Mouse (Mus musculus): ENCODE measurements around the gene Gm14180. TPM values are rescaled to one million over a fixed set of nuclear protein-coding genes. Genes with fewer than 3 reads are reported as not detected.
"Not testable (repeated sequence)": the region's sequence is repeated elsewhere in the genome, so short reads cannot be mapped to it uniquely, and the experiment has no call there.

Gene Gm14180
- not detected for total RNA-seq (2021)
- long read RNA-seq, experiment 1, result 0 reads
- long read RNA-seq, experiment 2, result 0 reads

GRCm38 (mm10) chr11:99734190-99734589, at the start of gene Gm14180:
Gene Gm14180 (minus strand): TSS chr11:99734290.
- DNase-seq, result no peak
- Histone ChIP-seq H3K27ac (no peak within 1 kb of the TSS), H3K4me3 (no peak within 1 kb of the TSS)
- intact Hi-C loops (cut with DNase I), result no loop called here
- no peak for TF ChIP-seq CTCF (IDR thresholded peaks at IDR 0.05)

- no peak for DNase-seq
- Histone ChIP-seq H3K27ac (no peak within 1 kb of the TSS), H3K4me3 (no peak within 1 kb of the TSS)
- intact Hi-C loops (cut with DNase I), result no loop called here
- no peak for TF ChIP-seq CTCF (IDR thresholded peaks at IDR 0.05)
These were observed 46.5 kb upstream of the Gm14180 start, which contains the start of gene Krtap4-8 for GRCm38 (mm10) chr11:99780604-99781003. Gene Krtap4-8 (minus strand): TSS chr11:99780704.

GRCm38 (mm10) chr11:99778401-99778800, 44.3 kb upstream of the Gm14180 start:
- Histone ChIP-seq H3K27ac (no peak overlapping the region), H3K4me3 (no peak overlapping the region)
- intact Hi-C loops (cut with DNase I), result no loop called here
- no peak for TF ChIP-seq CTCF (IDR thresholded peaks at IDR 0.05)
- no peak for DNase-seq

GRCm38 (mm10) chr11:99772813-99773212, 38.7 kb upstream of the Gm14180 start, which contains the start of gene Gm11595:
Gene Gm11595 (minus strand): TSS chr11:99772913.
- H3K4me3 ChIP-seq; H3K27ac ChIP-seq; DNase-seq; intact Hi-C loops (cut with DNase I): not testable (repeated sequence)

GRCm38 (mm10) chr11:99768410-99768809, 34.3 kb upstream of the Gm14180 start:
- Histone ChIP-seq H3K4me3 (no peak overlapping the region), H3K27ac (no peak overlapping the region)
- DNase-seq, result no peak
- intact Hi-C loops (cut with DNase I), result no loop called here
- TF ChIP-seq CTCF (IDR thresholded peaks at IDR 0.05), result no peak

GRCm38 (mm10) chr11:99758877-99759276, 24.8 kb upstream of the Gm14180 start:
- intact Hi-C loops (cut with DNase I), result no loop called here
- TF ChIP-seq CTCF (IDR thresholded peaks at IDR 0.05), result no peak

GRCm38 (mm10) chr11:99743985-99744384, 9.9 kb upstream of the Gm14180 start:
- TF ChIP-seq CTCF (IDR thresholded peaks at IDR 0.05), result no peak
- Histone ChIP-seq H3K27ac (no peak overlapping the region), H3K4me3 (no peak overlapping the region)
- no peak for DNase-seq
- intact Hi-C loops (cut with DNase I), result no loop called here

More at GRCm38 (mm10) chr11:99758877-99759276, 24.8 kb upstream of the Gm14180 start:
- H3K27ac ChIP-seq, result no peak overlapping the region
- DNase-seq, result no peak
- no peak overlapping the region for H3K4me3 ChIP-seq

- H3K4me3 ChIP-seq, result no peak overlapping the region
- H3K27ac ChIP-seq, result no peak overlapping the region
- DNase-seq, result no peak
- intact Hi-C loops (cut with DNase I), result loop anchor here (2.0 kb wide), 1 partner anchor 39 kb away; no protein-coding TSS in a partner anchor
- TF ChIP-seq CTCF (IDR thresholded peaks at IDR 0.05), result no peak
These were observed 10.0 kb downstream of the Gm14180 start for GRCm38 (mm10) chr11:99724061-99724460.

- intact Hi-C loops (cut with DNase I), result no loop called here
- no peak for TF ChIP-seq CTCF (IDR thresholded peaks at IDR 0.05)
- Histone ChIP-seq H3K4me3 (no peak overlapping the region), H3K27ac (no peak overlapping the region)
- DNase-seq, result no peak
These were observed 15.3 kb downstream of the Gm14180 start for GRCm38 (mm10) chr11:99718759-99719158.

- no peak within 1 kb of the TSS for H3K4me3 ChIP-seq
- intact Hi-C loops (cut with DNase I), result no loop called here
- no peak for TF ChIP-seq CTCF (IDR thresholded peaks at IDR 0.05)
- no peak within 1 kb of the TSS for H3K27ac ChIP-seq
- no peak for DNase-seq
These were observed 43.6 kb downstream of the Gm14180 start, which contains the start of gene Gm14190 for GRCm38 (mm10) chr11:99690463-99690862. Gene Gm14190 (minus strand): TSS chr11:99690740.

- not testable (repeated sequence) for H3K27ac ChIP-seq, H3K4me3 ChIP-seq, DNase-seq
- intact Hi-C loops (cut with DNase I), result loop anchor here (2.0 kb wide), 1 partner anchor 40 kb away; no protein-coding TSS in a partner anchor
These were observed 48.9 kb downstream of the Gm14180 start for GRCm38 (mm10) chr11:99685235-99685634.

Other genes starting within 250 kb of the Gm14180 start
- gene Krt23, start 241.2 kb downstream of the Gm14180 start, total RNA-seq (2021), result not detected
- not detected for gene Krt39, start 213.0 kb downstream of the Gm14180 start, total RNA-seq (2021)
- gene Krt40, start 191.1 kb downstream of the Gm14180 start, total RNA-seq (2021), result not detected
- not detected for gene Krtap3-3, start 183.4 kb downstream of the Gm14180 start, total RNA-seq (2021)
- not detected for gene Krtap3-2, start 177.4 kb downstream of the Gm14180 start, total RNA-seq (2021)
- not detected for gene Gm11939, start 174.8 kb downstream of the Gm14180 start, total RNA-seq (2021)
- gene Krtap3-1, start 167.7 kb downstream of the Gm14180 start, total RNA-seq (2021), result not detected
- gene Krtap1-5, start 153.3 kb downstream of the Gm14180 start, total RNA-seq (2021), result not detected
- gene Krtap1-4, start 150.6 kb downstream of the Gm14180 start, total RNA-seq (2021), result not detected
- gene Krtap1-3, start 143.0 kb downstream of the Gm14180 start, total RNA-seq (2021), result not detected
- gene Krtap9-3, start 136.2 kb downstream of the Gm14180 start, total RNA-seq (2021), result not detected
- not detected for gene Gm11938, start 131.0 kb downstream of the Gm14180 start, total RNA-seq (2021)
- not detected for gene Gm11937, start 124.1 kb downstream of the Gm14180 start, total RNA-seq (2021)
- gene Krtap2-4, start 119.4 kb downstream of the Gm14180 start, total RNA-seq (2021), result not detected
- gene Gm11562, start 113.9 kb downstream of the Gm14180 start, total RNA-seq (2021), result not detected
- gene Krtap4-1, start 106.1 kb downstream of the Gm14180 start, total RNA-seq (2021), result not detected
- gene Krtap4-2, start 99.2 kb downstream of the Gm14180 start, total RNA-seq (2021), result not detected
- not detected for gene Krtap4-7, start 90.2 kb downstream of the Gm14180 start, total RNA-seq (2021)
- not detected for gene Gm11555, start 84.1 kb downstream of the Gm14180 start, total RNA-seq (2021)
- gene Gm11563, start 75.3 kb downstream of the Gm14180 start, total RNA-seq (2021), result not detected
- not detected for gene Krtap4-6, start 68.3 kb downstream of the Gm14180 start, total RNA-seq (2021)
- not detected for gene Gm14190, start 43.5 kb downstream of the Gm14180 start, total RNA-seq (2021)
- gene Gm11595, start 38.6 kb upstream of the Gm14180 start, total RNA-seq (2021), result not detected
- gene Krtap4-8, start 46.4 kb upstream of the Gm14180 start, total RNA-seq (2021), result not detected
- gene Krtap4-9, start 50.9 kb upstream of the Gm14180 start, total RNA-seq (2021), result not detected
- not detected for gene Gm11596, start 59.2 kb upstream of the Gm14180 start, total RNA-seq (2021)
- gene Gm11569, start 64.6 kb upstream of the Gm14180 start, total RNA-seq (2021), result not detected
- gene Gm11554, start 70.2 kb upstream of the Gm14180 start, total RNA-seq (2021), result not detected
- gene Krtap4-13, start 75.6 kb upstream of the Gm14180 start, total RNA-seq (2021), result not detected
- gene Gm11564, start 81.4 kb upstream of the Gm14180 start, total RNA-seq (2021), result not detected
- not detected for gene 2300003K06Rik, start 103.8 kb upstream of the Gm14180 start, total RNA-seq (2021)
- not detected for gene Krtap4-16, start 117.3 kb upstream of the Gm14180 start, total RNA-seq (2021)
- gene Gm11568, start 123.6 kb upstream of the Gm14180 start, total RNA-seq (2021), result not detected
- gene Gm11559, start 130.2 kb upstream of the Gm14180 start, total RNA-seq (2021), result not detected
- gene Krtap9-1, start 139.1 kb upstream of the Gm14180 start, total RNA-seq (2021), result not detected
- not detected for gene Gm11567, start 144.9 kb upstream of the Gm14180 start, total RNA-seq (2021)
- gene Krtap31-1, start 173.6 kb upstream of the Gm14180 start, total RNA-seq (2021), result not detected
- not detected for gene Gm11565, start 180.5 kb upstream of the Gm14180 start, total RNA-seq (2021)
- not detected for gene Krtap31-2, start 202.0 kb upstream of the Gm14180 start, total RNA-seq (2021)
- gene Krtap9-5, start 214.2 kb upstream of the Gm14180 start, total RNA-seq (2021), result not detected
- not detected for gene Krtap29-1, start 244.8 kb upstream of the Gm14180 start, total RNA-seq (2021)

Data from gastrocnemius, adult 2 months (tissue).